Mouse (Mus musculus) heart, embryonic 15.5 days (tissue): ENCODE results near the gene Hlf. TPM values are rescaled to one million over a fixed set of nuclear protein-coding genes. Genes with fewer than 3 reads are reported as not detected.

Experiments
- ATAC-seq: fragments of 200-750 bp; cut with Nextera tagmentation; replicated peaks from 2 replicates; pipeline ENCODE4 v1.8.0; 2017; ENCODE audit warnings: low read depth, moderate TSS enrichment; ENCODE audit not compliant: insufficient number of reproducible peaks, insufficient read depth, low FRiP score
- H3K27ac ChIP-seq: fragments of 300-500 bp; sonication (generic); 2 replicates; pipeline ENCODE4 v1.5.1; 2015; ENCODE audit warnings: mild to moderate bottlenecking, inconsistent platforms
- H3K27me3 ChIP-seq: fragments of 300-500 bp; sonication (generic); 2 replicates; pipeline ENCODE4 v1.6.1; 2015; ENCODE audit warnings: inconsistent platforms
- H3K36me3 ChIP-seq: fragments of 300-500 bp; sonication (generic); 2 replicates; pipeline ENCODE4 v1.6.1; 2015; ENCODE audit warnings: mild to moderate bottlenecking, inconsistent platforms
- H3K4me1 ChIP-seq: fragments of 300-500 bp; sonication (generic); replicated peaks from 2 replicates; pipeline ENCODE4 v1.6.1; 2015; ENCODE audit warnings: inconsistent platforms
- H3K4me2 ChIP-seq: fragments of 300-500 bp; sonication (generic); 2 replicates; pipeline ENCODE4 v1.6.1; 2015; ENCODE audit warnings: inconsistent platforms, mild to moderate bottlenecking, moderate library complexity
- H3K4me3 ChIP-seq: fragments of 300-500 bp; sonication (generic); 2 replicates; pipeline ENCODE4 v1.5.1; 2015; ENCODE audit warnings: mild to moderate bottlenecking, inconsistent platforms
- H3K9ac ChIP-seq: fragments of 300-500 bp; sonication (generic); 2 replicates; pipeline ENCODE4 v1.6.1; 2015; ENCODE audit warnings: mild to moderate bottlenecking, inconsistent platforms
- H3K9me3 ChIP-seq: fragments of 300-500 bp; sonication (generic); replicated peaks from 2 replicates; pipeline ENCODE4 v1.6.1; 2016; ENCODE audit warnings: inconsistent platforms
- WGBS: fragments of 180-500 bp; shearing (Covaris S2); methylation state at CpG from one replicate; pipeline ENCODE4 v1.1.7; 2015; ENCODE audit warnings: mixed read lengths; 5-methylcytosine and 5-hydroxymethylcytosine counted together
- polyA plus RNA-seq: library from polyadenylated mRNA; unstranded; fragments of >200 nt; fragmentation: Nextera tagmentation; extraction: Ambion mirVana; gene quantifications from 2 replicates; pipeline ENCODE4 v1.2.1, GENCODE M21; 2015

Gene Hlf
- 4.7 and 4.9 TPM in 2 replicates for polyA plus RNA-seq

- no peak within 1 kb of the TSS for H3K27ac ChIP-seq
Observed at GRCm38 (mm10) chr11:90390817-90391173, at the start of gene Hlf. TSS of gene Hlf (minus strand) at chr11:90390895.

GRCm38 (mm10) chr11:90438768-90439167 is 48.1 kb upstream of the Hlf start:
- H3K9ac ChIP-seq = no peak overlapping the region
- 57% methylated on average over 5 of the region's 5 CpGs for WGBS
- no peak overlapping the region for H3K27ac ChIP-seq
- H3K4me2 ChIP-seq = no peak overlapping the region
- no peaks in the 10 kb centered on the region for H3K27me3 ChIP-seq
- H3K4me3 ChIP-seq = no peak overlapping the region
- ATAC-seq = no peak
- H3K36me3 ChIP-seq = no peaks in the 10 kb centered on the region
- no peaks in the 10 kb centered on the region for H3K4me1 ChIP-seq
- no peaks in the 10 kb centered on the region for H3K9me3 ChIP-seq

More at GRCm38 (mm10) chr11:90390817-90391173, at the start of gene Hlf:
- peak; percentile 95 for ATAC-seq
- Histone ChIP-seq H3K4me3 (peak within 1 kb of the TSS; percentile 66), H3K4me1 (peaks cover 25% of the 10 kb centered on the region), H3K4me2 (peak within 1 kb of the TSS; percentile 99), H3K27me3 (peaks cover 7% of the 10 kb centered on the region), H3K9ac (peak within 1 kb of the TSS; percentile 60), H3K9me3 (no peaks in the 10 kb centered on the region), H3K36me3 (no peaks in the 10 kb centered on the region)
- under 1% methylated on average over 40 of the region's 40 CpGs for WGBS

GRCm38 (mm10) chr11:90425207-90425525 is 34.5 kb upstream of the Hlf start:
- Histone ChIP-seq H3K4me3 (no peak overlapping the region), H3K36me3 (no peaks in the 10 kb centered on the region), H3K4me2 (no peak overlapping the region), H3K9me3 (no peaks in the 10 kb centered on the region), H3K27me3 (no peaks in the 10 kb centered on the region), H3K4me1 (no peaks in the 10 kb centered on the region), H3K27ac (no peak overlapping the region), H3K9ac (no peak overlapping the region)
- ATAC-seq = no peak
- WGBS = 56% methylated on average over 4 of the region's 4 CpGs

GRCm38 (mm10) chr11:90424334-90425206 is 33.9 kb upstream of the Hlf start:
- Histone ChIP-seq H3K27ac (no peak overlapping the region), H3K36me3 (no peaks in the 10 kb centered on the region), H3K4me2 (no peak overlapping the region), H3K4me3 (no peak overlapping the region), H3K9ac (no peak overlapping the region), H3K9me3 (no peaks in the 10 kb centered on the region), H3K4me1 (no peaks in the 10 kb centered on the region), H3K27me3 (no peaks in the 10 kb centered on the region)
- WGBS = 65% methylated on average over 11 of the region's 11 CpGs
- ATAC-seq = no peak

GRCm38 (mm10) chr11:90423896-90424295 is 33.2 kb upstream of the Hlf start:
- Histone ChIP-seq H3K9me3 (no peaks in the 10 kb centered on the region), H3K27me3 (no peaks in the 10 kb centered on the region), H3K9ac (no peak overlapping the region), H3K4me3 (no peak overlapping the region), H3K27ac (no peak overlapping the region), H3K4me2 (no peak overlapping the region), H3K36me3 (no peaks in the 10 kb centered on the region), H3K4me1 (no peaks in the 10 kb centered on the region)
- 67% methylated on average over 3 of the region's 3 CpGs for WGBS
- ATAC-seq = no peak

DNA sequence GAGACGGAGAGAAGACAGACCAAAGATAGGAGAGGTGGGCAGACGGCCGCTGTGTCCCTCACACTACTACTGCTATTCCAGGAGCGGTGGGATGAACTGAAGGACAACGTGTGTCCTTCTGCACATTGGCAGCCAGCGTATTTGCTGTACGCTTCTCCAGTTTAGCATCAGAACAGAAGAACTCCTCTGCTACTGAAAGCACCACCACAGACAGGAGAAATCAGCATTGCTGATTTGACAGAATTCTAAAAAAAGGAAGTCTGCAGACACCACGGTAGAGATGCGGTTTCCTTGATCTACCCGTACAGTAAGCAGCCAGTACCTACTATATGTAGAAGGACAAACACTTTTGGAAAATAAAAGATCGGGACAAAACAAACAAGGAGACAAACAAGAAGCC is 29.0 kb upstream of the Hlf start:
- Histone ChIP-seq H3K36me3 (no peaks in the 10 kb centered on the region), H3K4me1 (peaks cover 8% of the 10 kb centered on the region; the same call in 1 of the 2 replicates), H3K9me3 (no peaks in the 10 kb centered on the region), H3K27me3 (no peaks in the 10 kb centered on the region), H3K27ac (no peak overlapping the region), H3K4me3 (no peak overlapping the region), H3K9ac (no peak overlapping the region), H3K4me2 (no peak overlapping the region)
- WGBS = 71% methylated on average over 11 of the region's 11 CpGs
- ATAC-seq = no peak

- no peaks in the 10 kb centered on the region for H3K9me3 ChIP-seq
- peak overlapping the region; percentile 37; the same call in 1 of the 2 replicates for H3K9ac ChIP-seq
- ATAC-seq = peak; percentile 99
- no peak overlapping the region for H3K27ac ChIP-seq
- H3K27me3 ChIP-seq = no peaks in the 10 kb centered on the region
- no peaks in the 10 kb centered on the region for H3K36me3 ChIP-seq
- WGBS = under 1% methylated on average over 40 of the region's 42 CpGs
- peak overlapping the region; percentile 36 for H3K4me3 ChIP-seq
- H3K4me2 ChIP-seq = peak overlapping the region; percentile 64
- peaks cover 8% of the 10 kb centered on the region; the same call in 1 of the 2 replicates for H3K4me1 ChIP-seq
Observed at GRCm38 (mm10) chr11:90417921-90418320, 27.2 kb upstream of the Hlf start.

- Histone ChIP-seq H3K36me3 (no peaks in the 10 kb centered on the region), H3K4me1 (peaks cover 8% of the 10 kb centered on the region; the same call in 1 of the 2 replicates), H3K9me3 (no peaks in the 10 kb centered on the region), H3K27me3 (no peaks in the 10 kb centered on the region), H3K9ac (no peak overlapping the region), H3K4me2 (0 out of 2 replicates have a peak overlapping the region, but pooled peaks have one; percentile 64), H3K4me3 (no peak overlapping the region), H3K27ac (no peak overlapping the region)
- 78% methylated on average over 5 of the region's 5 CpGs for WGBS
- no peak for ATAC-seq
Observed at GRCm38 (mm10) chr11:90417011-90417410, 26.3 kb upstream of the Hlf start.

GRCm38 (mm10) chr11:90398850-90399249 is 8.2 kb upstream of the Hlf start:
- no peaks in the 10 kb centered on the region for H3K4me1 ChIP-seq
- 37% methylated on average over 6 of the region's 6 CpGs for WGBS
- no peak for ATAC-seq

DNA sequence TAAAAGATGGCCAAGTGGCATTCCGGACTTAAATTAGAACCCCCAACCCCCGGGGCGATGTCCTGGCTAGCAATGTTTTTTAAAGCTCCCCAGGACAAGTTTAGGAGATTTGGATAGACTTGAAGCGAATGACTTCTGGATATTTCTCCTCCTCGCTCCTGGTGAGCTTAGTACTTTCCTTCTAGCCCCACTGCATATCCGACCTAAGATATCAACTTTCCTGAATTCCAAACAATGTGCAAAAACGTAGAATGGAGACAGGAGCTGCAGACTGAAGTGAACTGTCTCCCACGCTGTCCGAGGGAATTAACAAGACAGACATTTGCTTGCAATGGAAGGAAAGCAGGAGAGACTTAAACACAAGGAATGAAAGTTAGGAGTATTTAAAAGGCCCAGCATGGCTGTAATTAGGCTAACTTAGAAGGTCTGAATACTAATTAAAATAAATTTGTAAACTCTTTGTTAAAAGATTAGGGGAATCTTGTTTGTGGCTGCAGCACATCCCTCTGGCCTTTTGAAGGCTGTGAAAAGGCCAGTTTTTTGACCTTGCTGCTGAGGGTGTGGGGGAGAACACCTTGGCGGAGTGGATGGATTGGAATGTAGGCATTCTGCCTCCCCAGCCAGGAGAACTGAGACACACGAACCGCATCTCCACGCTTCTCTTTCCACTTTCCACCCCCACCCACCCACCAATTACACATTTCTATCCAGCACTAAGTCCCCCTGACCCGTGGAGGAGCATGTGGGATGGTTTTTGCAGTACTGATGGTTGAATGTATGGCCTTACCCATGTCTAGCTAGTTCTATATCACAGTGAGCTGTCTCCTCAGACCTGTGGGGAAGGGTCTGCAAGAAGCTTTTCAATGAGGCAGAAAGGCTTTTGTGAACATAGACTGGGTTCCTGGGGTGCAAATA is 833 bp upstream of the Hlf start:
- 21% methylated on average over 14 of the region's 14 CpGs for WGBS
- no peaks in the 10 kb centered on the region for H3K9me3 ChIP-seq
- peak overlapping the region; percentile 99 for H3K4me2 ChIP-seq
- H3K4me1 ChIP-seq = peaks cover 25% of the 10 kb centered on the region
- H3K9ac ChIP-seq = peak overlapping the region; percentile 43; the same call in 1 of the 2 replicates
- H3K4me3 ChIP-seq = peak overlapping the region; percentile 66
- H3K27ac ChIP-seq = no peak overlapping the region
- no peaks in the 10 kb centered on the region for H3K36me3 ChIP-seq
- peaks cover 7% of the 10 kb centered on the region for H3K27me3 ChIP-seq
- ATAC-seq = no peak

More at GRCm38 (mm10) chr11:90398850-90399249, 8.2 kb upstream of the Hlf start:
- Histone ChIP-seq H3K27me3 (no peaks in the 10 kb centered on the region), H3K4me3 (no peak overlapping the region), H3K27ac (no peak overlapping the region), H3K4me2 (no peak overlapping the region), H3K9ac (no peak overlapping the region), H3K36me3 (no peaks in the 10 kb centered on the region), H3K9me3 (no peaks in the 10 kb centered on the region)
